Mouse (Mus musculus): ENCODE data around the gene Pdik1l.

The Pdik1l gene

GRCm38 (mm10) chr4:134256407-134257197 lies 31.1 kb downstream of the Pdik1l start:
- DNase-seq, result no peak

GRCm38 (mm10) chr4:134255854-134256253 lies 31.8 kb downstream of the Pdik1l start:
- DNase-seq, result peak; percentile 71

GRCm38 (mm10) chr4:134254835-134255234 lies 32.9 kb downstream of the Pdik1l start:
- DNase-seq, result no peak

- no peak for DNase-seq
These were observed 33.9 kb downstream of the Pdik1l start, which contains the start of gene Grrp1 for GRCm38 (mm10) chr4:134253722-134254324. Grrp1 (minus strand) TSS chr4:134254106.

GRCm38 (mm10) chr4:134252911-134253721 lies 34.6 kb downstream of the Pdik1l start:
- no peak for DNase-seq

- no peak for DNase-seq
These were observed 35.4 kb downstream of the Pdik1l start for GRCm38 (mm10) chr4:134252131-134252910.

- peak; percentile 61 for DNase-seq
These were observed 36.2 kb downstream of the Pdik1l start for GRCm38 (mm10) chr4:134251241-134252130.

GRCm38 (mm10) chr4:134250930-134251240 lies 36.8 kb downstream of the Pdik1l start:
- no peak for DNase-seq

- no peak for DNase-seq
These were observed 37.4 kb downstream of the Pdik1l start for GRCm38 (mm10) chr4:134250116-134250929.

- peak; percentile 81 for DNase-seq
These were observed 38.0 kb downstream of the Pdik1l start for GRCm38 (mm10) chr4:134249651-134250050.

GRCm38 (mm10) chr4:134246719-134247258 lies 40.9 kb downstream of the Pdik1l start, which contains the start of gene Gm30191:
Gm30191 (plus strand) TSS chr4:134246935.
- DNase-seq, result no peak

- no peak for DNase-seq
These were observed 41.4 kb downstream of the Pdik1l start for GRCm38 (mm10) chr4:134246256-134246655.

- peak; percentile 98 for DNase-seq
These were observed 42.4 kb downstream of the Pdik1l start, which contains the start of gene Zfp593 for GRCm38 (mm10) chr4:134245148-134245843. Zfp593 (minus strand) TSS chr4:134245592.

- no peak for DNase-seq
These were observed 44.0 kb downstream of the Pdik1l start, which contains the start of gene E130218I03Rik for GRCm38 (mm10) chr4:134243516-134244250. E130218I03Rik (plus strand) TSS chr4:134243662.

GRCm38 (mm10) chr4:134238686-134239085 lies 49.0 kb downstream of the Pdik1l start:
- DNase-seq, result no peak

GRCm38 (mm10) chr4:134238279-134238651 lies 49.4 kb downstream of the Pdik1l start, which contains the start of gene Cnksr1:
Cnksr1 (minus strand) TSS chr4:134238399.
- no peak for DNase-seq

GRCm38 (mm10) chr4:134237582-134238278 lies 50.0 kb downstream of the Pdik1l start:
- DNase-seq, result no peak

GRCm38 (mm10) chr4:134234876-134235275 lies 52.8 kb downstream of the Pdik1l start:
- no peak for DNase-seq

Measured in thymus, postnatal 14 days (tissue).